ENCODE assay signal across 15 mouse cellular contexts in the genomic region with DNA sequence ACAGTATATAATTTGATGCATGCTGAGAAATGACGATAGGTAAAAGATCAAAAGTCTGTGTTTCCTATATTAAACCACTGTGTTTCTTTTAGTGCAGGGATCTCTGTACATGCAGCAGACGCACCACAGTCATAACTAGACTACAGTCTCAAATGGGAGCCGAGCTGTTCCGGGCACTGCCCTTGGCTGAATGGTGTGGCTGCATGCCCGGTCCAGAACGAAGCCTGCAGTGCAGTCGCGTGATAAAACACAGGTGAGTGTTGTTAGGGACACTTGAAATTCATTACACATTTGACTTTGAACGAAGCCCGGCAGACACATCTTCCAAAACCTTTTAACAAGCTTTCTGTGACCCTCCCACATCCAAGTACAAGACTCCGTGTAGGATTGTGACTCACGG. TPM values are rescaled to one million over a fixed set of nuclear protein-coding genes. Genes with fewer than 3 reads are reported as not detected.
DNase-seq lines count a peak whose midpoint lies in the region; ATAC-seq and TF ChIP-seq lines count a peak whose summit lies in the region.
"Had no signal": no experiment of that assay in that cellular context is flagged by ENCODE, and none has a peak within 500 bp of the region (broad histone marks: within the 10 kb centered on the region; RNA-seq: fewer than 3 reads in every experiment).

No protein-coding gene starts in this region.

- ATAC-seq in heart, postnatal 0 days (ENCODE audit: insufficient read depth, low read depth): 0 out of 2 replicates have a peak, but pooled peaks have one; percentile 27
- ATAC-seq: forebrain, embryonic 16.5 days; hindbrain, postnatal 0 days; intestine, postnatal 0 days had no signal

- no peaks in the 10 kb centered on the region for H3K27me3 ChIP-seq in heart, postnatal 0 days (ENCODE audit: control insufficient read depth, insufficient read depth, low read length)
- H3K27me3 ChIP-seq: limb, embryonic 15.5 days; liver, embryonic 15.5 days had no signal

- no peak for TF ChIP-seq CTCF in heart, postnatal 0 days (IDR thresholded peaks at IDR 0.05; ENCODE audit: low read depth)

- no peaks in the 10 kb centered on the region for H3K9me3 ChIP-seq in heart, postnatal 0 days (replicated peaks; ENCODE audit: control insufficient read depth, low read length)
- H3K9me3 ChIP-seq: limb, embryonic 15.5 days; liver, embryonic 15.5 days had no signal

- no peaks in the 10 kb centered on the region for H3K4me1 ChIP-seq in heart, postnatal 0 days (ENCODE audit: control insufficient read depth, insufficient read depth)
- H3K4me1 ChIP-seq: liver, embryonic 15.5 days had no signal

- H3K4me3 ChIP-seq in heart, postnatal 0 days (ENCODE audit: low read depth, low read length): no peak overlapping the region
- H3K4me3 ChIP-seq: limb, embryonic 15.5 days; liver, embryonic 15.5 days had no signal

- 0 out of 2 replicates have a peak overlapping the region, but pooled peaks have one; percentile 11 for H3K4me2 ChIP-seq in heart, postnatal 0 days (ENCODE audit: low read depth, low read length)
- H3K4me2 ChIP-seq: limb, embryonic 15.5 days; liver, embryonic 15.5 days; midbrain, embryonic 11.5 days had no signal

- H3K36me3 ChIP-seq in heart, postnatal 0 days (replicated peaks; ENCODE audit: control insufficient read depth, insufficient read depth, low read length): no peaks in the 10 kb centered on the region
- H3K36me3 ChIP-seq: limb, embryonic 15.5 days; liver, embryonic 15.5 days had no signal

- DNase-seq in heart, postnatal 0 days (ENCODE audit: low spot score): no peak
- no peak for DNase-seq in heart, adult 9 months (ENCODE audit: low spot score in 2 of 2)
- peak; percentile 16 for DNase-seq in ovary, postnatal 36 days (ENCODE audit: low spot score)
- no peak for DNase-seq in ovary, postnatal 14 days (ENCODE audit: low spot score)
- DNase-seq in cerebellum, adult 9-11 months: peak; percentile 65
- DNase-seq in layer of hippocampus, adult 11-12 months (ENCODE audit: low spot score): no peak
- DNase-seq in gastrocnemius, postnatal 10 days: no peak
- DNase-seq: embryo, embryonic 11 days; right cerebral cortex, adult 18-20 months had no signal

- H3K27ac ChIP-seq in heart, postnatal 0 days (ENCODE audit: low read depth): no peak overlapping the region
- H3K27ac ChIP-seq: hindbrain, postnatal 0 days; limb, embryonic 15.5 days; liver, embryonic 15.5 days had no signal

- 59% methylated on average over 12 of the region's 12 CpGs for WGBS in heart, postnatal 0 days

- no peak overlapping the region for H3K9ac ChIP-seq in heart, postnatal 0 days (replicated peaks; ENCODE audit: low read depth, low read length)
- H3K9ac ChIP-seq: limb, embryonic 15.5 days; liver, embryonic 15.5 days had no signal

- no peak for TF ChIP-seq EP300 in heart, postnatal 0 days (IDR thresholded peaks at IDR 0.05; ENCODE audit: low read depth)

RNA-seq across cellular contexts. Expression of a gene that starts 46.6 kb away (rescaled TPM):
- total RNA-seq in heart, postnatal 0 days (2014; rRNA removed; ENCODE audit: low replicate concordance): 1.2 and 1.7 TPM in 2 replicates
- 0.93 and 1.1 TPM in 2 replicates for polyA plus RNA-seq in heart, postnatal 0 days (2015; fragmentation: Nextera tagmentation; extraction: Ambion mirVana)
- total RNA-seq in gastrocnemius, postnatal 10 days (2021): 1 to 10 TPM; 3.4 to 5.1 TPM

Comparison
In these comparisons a context has a peak if more than half of its experiments do, and no peak if none do; other contexts are left out.
1. DNase-seq: peak in ovary, postnatal 36 days (single experiment) and cerebellum, adult 9-11 months (single experiment); none in heart, postnatal 0 days (single experiment), heart, adult 9 months (0 of 2), ovary, postnatal 14 days (single experiment), layer of hippocampus, adult 11-12 months (single experiment) and gastrocnemius, postnatal 10 days (single experiment).